Mouse (Mus musculus) forebrain, embryonic 13.5 days (tissue): ENCODE results near the gene Mt4. TPM values are rescaled to one million over a fixed set of nuclear protein-coding genes. Genes with fewer than 3 reads are reported as not detected.
"Not testable (repeated sequence)": the region's sequence is repeated elsewhere in the genome, so short reads cannot be mapped to it uniquely, and the experiment has no call there.

Experiments used
- ATAC-seq: fragments of 200-750 bp; cut with Nextera tagmentation; 2 replicates; pipeline ENCODE4 v1.8.0; 2017
- H3K27ac ChIP-seq: fragments of 300-500 bp; sonication (generic); 2 replicates; pipeline ENCODE4 v1.5.1; 2015; ENCODE audit warnings: inconsistent platforms, mild to moderate bottlenecking, moderate library complexity
- H3K27me3 ChIP-seq: fragments of 300-500 bp; sonication (generic); 2 replicates; pipeline ENCODE4 v1.6.1; 2015; ENCODE audit warnings: mild to moderate bottlenecking, inconsistent platforms
- H3K36me3 ChIP-seq: fragments of 300-500 bp; sonication (generic); 2 replicates; pipeline ENCODE4 v1.6.1; 2015; ENCODE audit warnings: mild to moderate bottlenecking, inconsistent platforms; ENCODE audit not compliant: poor library complexity, severe bottlenecking
- H3K4me1 ChIP-seq: fragments of 300-500 bp; sonication (generic); 2 replicates; pipeline ENCODE4 v1.6.1; 2015; ENCODE audit warnings: inconsistent platforms
- H3K4me2 ChIP-seq: fragments of 300-500 bp; sonication (generic); 2 replicates; pipeline ENCODE4 v1.6.1; 2015; ENCODE audit warnings: inconsistent platforms, mild to moderate bottlenecking, moderate library complexity
- H3K4me3 ChIP-seq: fragments of 300-500 bp; sonication (generic); 2 replicates; pipeline ENCODE4 v1.5.1; 2015; ENCODE audit warnings: mild to moderate bottlenecking, inconsistent platforms
- H3K9ac ChIP-seq: fragments of 300-500 bp; sonication (generic); 2 replicates; pipeline ENCODE4 v1.6.1; 2015; ENCODE audit warnings: mild to moderate bottlenecking, inconsistent platforms
- H3K9me3 ChIP-seq: fragments of 300-500 bp; sonication (generic); replicated peaks from 2 replicates; pipeline ENCODE4 v1.6.1; 2016; ENCODE audit warnings: inconsistent platforms
- WGBS: fragments of 180-500 bp; shearing (Covaris S2); methylation state at CpG from one replicate; pipeline ENCODE4 v1.1.7; 2015; 5-methylcytosine and 5-hydroxymethylcytosine counted together
- polyA plus RNA-seq: library from polyadenylated mRNA; unstranded; fragments of >200 nt; fragmentation: Nextera tagmentation; extraction: Ambion mirVana; gene quantifications from 2 replicates; pipeline ENCODE4 v1.2.1, GENCODE M21; 2015

Mt4 gene
- polyA plus RNA-seq, 1 experiment from 2014 or later, result not detected

DNA sequence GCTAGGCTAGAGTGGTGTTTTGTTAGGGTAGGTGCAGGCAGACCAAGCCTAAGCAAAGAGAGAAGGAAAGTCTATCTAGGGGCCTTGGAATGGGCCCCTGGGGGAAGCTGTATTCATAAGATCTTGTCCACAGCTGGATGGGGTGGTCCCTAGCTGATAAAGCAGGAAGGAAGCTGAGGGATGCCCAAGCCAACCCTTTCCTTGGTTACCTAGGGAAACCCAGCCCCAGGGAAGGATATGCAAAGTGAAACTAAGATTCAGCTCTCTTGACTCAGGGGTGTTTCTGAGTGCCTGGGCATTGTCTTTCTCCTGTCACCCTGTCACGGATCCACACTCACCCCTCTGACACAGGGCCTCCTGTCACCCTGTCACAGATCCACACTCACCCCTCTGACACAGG is 23.6 kb upstream of the Mt4 start:
- Histone ChIP-seq H3K4me2 (no peak overlapping the region), H3K9me3 (no peaks in the 10 kb centered on the region), H3K4me1 (peaks cover 11% of the 10 kb centered on the region), H3K27ac (no peak overlapping the region), H3K36me3 (no peaks in the 10 kb centered on the region), H3K9ac (no peak overlapping the region), H3K27me3 (no peaks in the 10 kb centered on the region), H3K4me3 (no peak overlapping the region)
- 50% methylated on average over 1 of the region's 1 CpGs for WGBS
- ATAC-seq, result no peak

DNA sequence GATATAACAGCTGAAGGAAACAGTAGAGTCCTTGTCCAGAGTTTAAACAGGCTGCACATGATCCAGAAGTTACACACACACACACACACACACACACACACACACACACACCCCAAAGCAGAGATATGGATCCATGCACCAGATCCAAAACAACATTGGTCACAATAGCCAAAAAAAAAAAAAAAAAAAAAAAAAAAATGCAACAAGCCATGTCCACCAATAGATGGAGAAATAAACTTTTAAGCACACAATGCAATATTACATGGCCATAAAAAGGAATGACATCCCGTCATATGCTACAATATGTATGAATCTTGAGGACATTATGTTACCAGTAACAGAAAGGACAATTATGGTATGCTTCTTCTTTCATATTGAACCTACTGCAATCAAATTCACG is 23.0 kb upstream of the Mt4 start:
- WGBS, result 81% methylated on average over 2 of the region's 2 CpGs
- Histone ChIP-seq H3K27me3 (no peaks in the 10 kb centered on the region), H3K4me1 (peaks cover 17% of the 10 kb centered on the region), H3K27ac (no peak overlapping the region), H3K4me2 (no peak overlapping the region), H3K4me3 (no peak overlapping the region), H3K9ac (no peak overlapping the region), H3K36me3 (no peaks in the 10 kb centered on the region), H3K9me3 (no peaks in the 10 kb centered on the region)
- no peak for ATAC-seq

DNA sequence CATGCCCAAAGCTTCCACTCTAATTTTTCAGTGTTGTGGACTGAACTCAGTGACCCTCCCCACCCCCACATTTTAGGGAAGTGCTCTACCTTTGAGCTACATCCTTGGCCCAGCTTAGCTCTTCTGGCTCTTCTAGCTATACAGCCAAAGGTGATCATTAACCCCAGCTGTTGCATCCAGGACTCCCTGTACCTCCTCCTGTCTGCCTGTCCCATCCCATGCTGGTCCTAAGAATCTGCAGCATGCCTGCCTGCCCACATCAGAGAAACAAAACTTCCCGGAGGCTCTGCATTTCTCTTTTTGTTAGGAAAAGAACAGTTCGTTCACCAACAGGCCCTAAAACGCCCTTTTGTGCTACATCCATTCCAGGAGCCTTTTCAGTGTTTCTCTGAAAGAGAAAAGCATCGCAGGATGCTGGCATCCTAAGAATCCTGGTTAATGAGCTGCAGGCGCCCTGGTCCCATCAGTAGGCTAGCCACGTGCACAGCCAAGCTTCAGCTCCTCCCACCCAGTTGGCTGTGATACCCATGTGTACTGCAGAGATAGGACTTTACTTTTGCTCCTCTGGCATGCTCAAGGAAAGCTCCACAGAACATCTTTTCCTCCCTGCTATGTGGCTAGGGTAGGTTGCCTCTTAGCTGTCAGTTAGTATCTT is 18.1 kb upstream of the Mt4 start:
- Histone ChIP-seq H3K4me2 (peak overlapping the region; percentile 20), H3K9me3 (no peaks in the 10 kb centered on the region), H3K9ac (no peak overlapping the region), H3K4me1 (peaks cover 54% of the 10 kb centered on the region), H3K27me3 (no peaks in the 10 kb centered on the region), H3K27ac (peak overlapping the region; percentile 95), H3K36me3 (no peaks in the 10 kb centered on the region), H3K4me3 (no peak overlapping the region)
- WGBS, result under 1% methylated on average over 6 of the region's 6 CpGs
- peak; percentile 95 for ATAC-seq

DNA sequence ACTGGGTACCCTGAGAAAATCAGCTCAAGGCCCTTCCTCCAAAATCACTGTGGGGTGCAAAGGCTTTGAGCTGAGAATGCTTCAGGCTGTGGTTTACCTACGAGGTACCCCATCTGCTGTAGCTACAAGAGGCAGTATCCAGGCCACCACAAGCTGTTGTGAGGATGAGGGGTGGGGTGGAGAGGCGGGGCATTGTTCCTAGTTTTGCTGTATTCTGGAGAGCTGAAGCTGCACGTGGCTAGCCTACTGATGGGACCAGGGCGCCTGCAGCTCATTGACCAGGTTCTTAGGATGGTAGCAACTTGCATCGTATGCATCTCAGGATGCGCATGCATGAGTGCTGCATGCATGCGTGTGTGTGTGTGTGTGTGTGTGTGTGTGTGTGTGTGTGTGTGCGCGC is 15.4 kb upstream of the Mt4 start:
- Histone ChIP-seq H3K9ac (no peak overlapping the region), H3K27me3 (no peaks in the 10 kb centered on the region), H3K9me3 (no peaks in the 10 kb centered on the region), H3K27ac (peak overlapping the region; percentile 79), H3K4me2 (no peak overlapping the region), H3K4me1 (peaks cover 56% of the 10 kb centered on the region), H3K36me3 (no peaks in the 10 kb centered on the region), H3K4me3 (no peak overlapping the region)
- no peak for ATAC-seq
- WGBS, result 76% methylated on average over 9 of the region's 9 CpGs

DNA sequence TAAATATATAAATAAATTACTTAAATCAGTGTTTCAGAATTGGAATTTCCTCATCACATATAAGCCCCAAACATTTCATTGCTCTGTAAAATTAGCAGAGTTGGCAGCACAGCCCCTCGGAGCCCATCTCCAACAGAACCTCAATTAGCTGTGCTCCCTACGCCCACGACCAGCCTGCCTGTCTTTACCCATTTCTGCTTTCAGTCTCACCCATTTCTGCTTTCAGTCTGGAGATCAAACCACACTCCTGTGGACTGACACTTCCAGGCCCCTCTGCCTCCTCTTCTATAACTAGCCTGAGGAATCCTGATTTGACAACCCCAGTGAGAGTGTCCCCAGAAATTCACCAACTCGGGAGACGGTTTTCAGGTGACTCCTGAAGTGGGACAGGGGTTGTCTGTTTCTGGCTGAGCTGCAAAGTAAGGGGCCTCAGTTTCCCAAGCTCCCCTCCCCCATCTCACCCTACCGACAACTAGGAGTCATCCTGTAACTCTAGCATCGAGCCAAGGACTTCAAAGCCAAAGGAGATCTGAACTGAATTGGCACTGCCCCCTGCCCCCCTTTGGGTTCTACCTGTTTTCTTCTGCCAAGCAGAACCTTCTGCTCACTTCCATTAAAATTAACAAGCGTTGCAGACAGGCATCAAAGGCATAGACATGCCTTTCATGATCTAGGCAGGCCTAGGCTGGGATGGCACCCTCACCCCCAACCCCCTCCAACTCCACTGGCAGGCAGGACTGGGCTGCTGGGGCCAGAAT is 14.1 kb upstream of the Mt4 start:
- H3K27ac ChIP-seq, result peak overlapping the region; percentile 51
- no peaks in the 10 kb centered on the region for H3K27me3 ChIP-seq
- no peak overlapping the region for H3K4me2 ChIP-seq
- ATAC-seq, result no peak
- no peaks in the 10 kb centered on the region for H3K9me3 ChIP-seq
- peaks cover 59% of the 10 kb centered on the region for H3K4me1 ChIP-seq
- H3K4me3 ChIP-seq, result no peak overlapping the region
- WGBS, result 47% methylated on average over 8 of the region's 8 CpGs
- H3K9ac ChIP-seq, result no peak overlapping the region
- H3K36me3 ChIP-seq, result no peaks in the 10 kb centered on the region

DNA sequence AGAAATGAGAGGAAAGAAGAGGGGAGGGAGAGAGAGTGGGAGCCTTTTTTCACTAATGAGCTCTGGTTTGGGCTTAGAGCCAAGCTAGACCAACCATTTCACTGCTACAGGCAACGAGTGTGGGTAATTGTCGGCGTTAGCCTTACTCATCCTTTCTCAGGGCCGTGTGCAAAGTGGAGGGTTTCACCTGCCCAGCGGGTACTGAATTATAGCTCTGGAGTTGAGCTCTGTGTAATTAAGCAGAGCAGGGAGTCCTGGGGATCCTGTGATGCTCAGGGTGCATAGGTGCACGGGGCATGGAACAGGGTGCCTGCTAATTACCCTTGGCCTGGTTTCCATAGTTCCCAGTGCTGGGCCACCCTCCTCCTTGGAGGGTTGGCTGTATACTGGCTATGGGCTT is 9.3 kb upstream of the Mt4 start:
- Histone ChIP-seq H3K4me3 (no peak overlapping the region), H3K27ac (peak overlapping the region; percentile 65; the same call in 1 of the 2 replicates), H3K27me3 (no peaks in the 10 kb centered on the region), H3K4me1 (peaks cover 32% of the 10 kb centered on the region), H3K4me2 (no peak overlapping the region), H3K36me3 (no peaks in the 10 kb centered on the region), H3K9ac (no peak overlapping the region), H3K9me3 (no peaks in the 10 kb centered on the region)
- 24% methylated on average over 6 of the region's 6 CpGs for WGBS
- ATAC-seq, result peak; percentile 53

DNA sequence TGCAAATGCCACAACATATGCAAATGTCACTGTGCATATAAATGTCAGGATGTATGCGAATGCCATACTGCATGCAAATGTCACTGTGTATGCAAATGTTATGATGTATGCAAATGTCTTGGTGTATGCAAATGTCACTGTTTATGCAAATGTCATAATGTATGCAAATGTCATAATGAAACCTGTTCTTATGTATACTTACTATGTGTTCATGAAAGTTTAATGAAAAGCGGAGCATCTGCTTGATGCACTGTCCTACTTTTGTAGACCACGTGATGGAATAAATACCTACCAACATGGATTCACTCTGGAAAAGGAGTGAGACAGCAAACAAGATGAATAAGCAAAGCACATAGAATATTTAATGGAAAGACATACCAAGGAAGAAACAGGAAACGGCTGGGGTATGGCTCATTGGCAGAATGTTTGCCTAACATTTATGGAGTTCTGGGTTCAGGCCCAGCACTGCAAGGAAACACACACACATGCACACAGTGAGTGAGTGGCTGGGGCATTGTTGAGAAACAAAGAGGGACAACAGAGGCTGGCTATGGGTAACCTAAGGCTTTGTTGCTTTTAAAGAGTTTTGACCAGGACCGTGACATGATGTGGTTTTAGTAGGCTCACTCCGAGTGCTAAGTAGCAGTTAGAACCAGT is 7.7 kb upstream of the Mt4 start:
- ATAC-seq, result peak; percentile 67; the same call in 1 of the 2 replicates
- Histone ChIP-seq H3K9ac (no peak overlapping the region), H3K9me3 (no peaks in the 10 kb centered on the region), H3K4me1 (peaks cover 17% of the 10 kb centered on the region), H3K4me2 (no peak overlapping the region), H3K36me3 (no peaks in the 10 kb centered on the region), H3K27me3 (no peaks in the 10 kb centered on the region), H3K4me3 (no peak overlapping the region), H3K27ac (no peak overlapping the region)
- 71% methylated on average over 6 of the region's 6 CpGs for WGBS

DNA sequence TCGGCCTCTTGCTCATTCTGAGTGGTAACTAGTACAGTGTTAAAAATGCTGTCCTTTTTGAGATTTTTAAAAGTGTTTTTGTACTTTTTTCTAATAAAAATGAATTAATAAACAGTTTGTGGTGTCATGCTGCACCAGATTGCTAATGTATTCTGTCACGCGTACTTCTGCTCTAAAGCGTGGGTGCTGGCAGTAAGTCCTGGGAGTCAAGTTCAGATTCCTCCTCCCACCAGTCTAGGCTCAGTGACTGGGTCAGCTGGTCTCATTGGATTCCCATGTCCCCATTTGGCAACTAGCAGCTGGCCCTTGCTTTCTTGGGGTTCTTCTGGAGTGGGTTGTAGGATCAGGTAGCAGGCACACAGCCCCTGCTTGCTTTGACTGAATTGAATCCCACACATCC is 6.9 kb upstream of the Mt4 start:
- Histone ChIP-seq H3K27ac (no peak overlapping the region), H3K4me1 (peaks cover 17% of the 10 kb centered on the region), H3K27me3 (no peaks in the 10 kb centered on the region), H3K4me3 (no peak overlapping the region), H3K36me3 (no peaks in the 10 kb centered on the region), H3K9me3 (no peaks in the 10 kb centered on the region), H3K4me2 (no peak overlapping the region), H3K9ac (no peak overlapping the region)
- ATAC-seq, result no peak
- WGBS, result 92% methylated on average over 4 of the region's 4 CpGs

DNA sequence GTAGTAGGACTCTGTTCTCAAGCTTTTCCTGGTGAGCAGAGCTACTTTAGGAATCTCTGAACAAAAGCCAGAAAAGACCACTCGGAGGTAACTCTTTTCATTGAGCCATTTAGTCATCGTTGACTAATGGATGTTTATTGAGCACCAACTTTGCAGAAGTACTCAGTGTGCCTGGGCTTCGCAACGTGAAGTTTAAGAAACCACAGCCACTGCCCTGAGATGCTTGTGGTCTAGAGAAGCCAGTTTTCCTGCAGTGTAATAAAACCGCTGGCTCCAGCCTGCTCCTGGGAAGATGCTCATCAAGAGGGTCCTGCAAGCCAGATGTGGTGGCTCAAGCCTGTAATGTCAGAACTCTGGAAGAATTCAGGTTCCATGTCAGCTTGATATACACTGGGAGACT is 4.9 kb upstream of the Mt4 start:
- Histone ChIP-seq H3K4me1 (peaks cover 16% of the 10 kb centered on the region), H3K27me3 (no peaks in the 10 kb centered on the region), H3K9me3 (no peaks in the 10 kb centered on the region), H3K4me2 (no peak overlapping the region), H3K9ac (no peak overlapping the region), H3K4me3 (no peak overlapping the region), H3K36me3 (no peaks in the 10 kb centered on the region), H3K27ac (no peak overlapping the region)
- 82% methylated on average over 5 of the region's 5 CpGs for WGBS
- ATAC-seq, result no peak

DNA sequence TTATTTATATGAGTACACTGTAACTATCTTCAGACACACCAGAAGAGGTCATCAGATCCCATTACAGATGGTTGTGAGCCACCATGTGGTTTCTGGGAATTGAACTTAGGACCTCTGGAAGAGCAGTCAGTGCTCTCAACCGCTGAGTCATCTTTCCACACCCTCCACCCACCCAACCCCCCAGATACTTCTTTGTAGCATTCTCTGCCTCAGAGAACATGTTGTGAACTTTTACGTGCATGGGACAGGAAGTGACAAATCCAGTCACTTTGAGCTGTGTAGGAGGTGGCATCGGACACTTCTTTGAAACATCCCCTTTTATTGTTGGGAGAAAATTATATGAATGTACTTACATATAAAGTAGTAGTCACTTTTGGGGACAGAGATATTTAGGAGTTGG is 2.4 kb upstream of the Mt4 start:
- H3K27me3 ChIP-seq, H3K4me1 ChIP-seq, H3K4me3 ChIP-seq, ATAC-seq, H3K9me3 ChIP-seq, H3K4me2 ChIP-seq, H3K36me3 ChIP-seq, H3K9ac ChIP-seq, H3K27ac ChIP-seq: not testable (repeated sequence)
- WGBS, result 84% methylated on average over 3 of the region's 3 CpGs

DNA sequence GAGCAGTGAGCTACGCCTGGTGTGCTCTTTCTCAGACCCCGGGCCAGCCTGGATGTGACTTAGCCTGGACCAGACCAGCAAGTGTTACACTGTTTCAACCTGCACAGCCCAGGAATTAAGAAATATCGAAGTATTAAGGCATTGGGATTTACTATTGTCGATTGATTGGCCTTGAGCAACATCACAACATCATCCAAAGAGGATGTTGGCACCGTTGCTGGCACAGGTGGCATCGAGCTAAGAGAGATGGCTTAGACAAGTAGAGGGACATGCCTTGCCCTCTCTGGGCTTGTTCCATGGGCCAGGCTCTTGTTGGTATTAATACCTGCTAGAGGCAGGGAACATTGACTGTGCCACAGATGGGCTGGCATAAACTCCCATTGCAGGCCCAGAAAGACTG is 1.4 kb upstream of the Mt4 start:
- Histone ChIP-seq H3K4me3 (no peak overlapping the region), H3K27me3 (no peaks in the 10 kb centered on the region), H3K4me1 (no peaks in the 10 kb centered on the region), H3K9ac (no peak overlapping the region), H3K36me3 (no peaks in the 10 kb centered on the region), H3K4me2 (no peak overlapping the region), H3K9me3 (no peaks in the 10 kb centered on the region), H3K27ac (no peak overlapping the region)
- WGBS, result 91% methylated on average over 6 of the region's 6 CpGs
- no peak for ATAC-seq

DNA sequence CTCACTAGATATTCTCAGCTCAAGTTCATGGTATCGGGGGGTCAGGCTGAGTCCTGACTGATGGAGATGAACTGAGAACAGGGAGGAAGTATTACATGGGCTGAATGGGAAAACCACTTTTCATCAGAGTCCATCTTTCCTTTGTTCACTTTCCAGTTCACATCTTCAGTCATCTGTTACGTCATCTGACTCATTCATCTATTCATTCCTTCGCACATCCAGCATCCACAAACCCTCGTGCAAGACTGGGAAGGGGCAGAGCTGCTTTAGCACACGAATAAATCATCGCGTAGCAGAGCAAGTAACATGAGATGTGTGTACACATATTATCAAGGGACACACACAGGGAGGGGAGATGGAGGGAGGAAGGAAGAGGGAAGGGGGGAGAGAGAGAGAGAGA is 805 bp upstream of the Mt4 start:
- Histone ChIP-seq H3K4me1 (no peaks in the 10 kb centered on the region), H3K4me3 (no peak overlapping the region), H3K9ac (no peak overlapping the region), H3K36me3 (no peaks in the 10 kb centered on the region), H3K27me3 (no peaks in the 10 kb centered on the region), H3K4me2 (no peak overlapping the region), H3K27ac (no peak overlapping the region), H3K9me3 (no peaks in the 10 kb centered on the region)
- 81% methylated on average over 7 of the region's 7 CpGs for WGBS
- no peak for ATAC-seq
